Mouse (Mus musculus): Measurements from ENCODE around the gene Plxnb3. TPM values are rescaled to one million over a fixed set of nuclear protein-coding genes. Genes with fewer than 3 reads are reported as not detected.

Plxnb3 gene
- polyA plus RNA-seq, 1 experiment from 2014 or later = 0.90 TPM

DNA sequence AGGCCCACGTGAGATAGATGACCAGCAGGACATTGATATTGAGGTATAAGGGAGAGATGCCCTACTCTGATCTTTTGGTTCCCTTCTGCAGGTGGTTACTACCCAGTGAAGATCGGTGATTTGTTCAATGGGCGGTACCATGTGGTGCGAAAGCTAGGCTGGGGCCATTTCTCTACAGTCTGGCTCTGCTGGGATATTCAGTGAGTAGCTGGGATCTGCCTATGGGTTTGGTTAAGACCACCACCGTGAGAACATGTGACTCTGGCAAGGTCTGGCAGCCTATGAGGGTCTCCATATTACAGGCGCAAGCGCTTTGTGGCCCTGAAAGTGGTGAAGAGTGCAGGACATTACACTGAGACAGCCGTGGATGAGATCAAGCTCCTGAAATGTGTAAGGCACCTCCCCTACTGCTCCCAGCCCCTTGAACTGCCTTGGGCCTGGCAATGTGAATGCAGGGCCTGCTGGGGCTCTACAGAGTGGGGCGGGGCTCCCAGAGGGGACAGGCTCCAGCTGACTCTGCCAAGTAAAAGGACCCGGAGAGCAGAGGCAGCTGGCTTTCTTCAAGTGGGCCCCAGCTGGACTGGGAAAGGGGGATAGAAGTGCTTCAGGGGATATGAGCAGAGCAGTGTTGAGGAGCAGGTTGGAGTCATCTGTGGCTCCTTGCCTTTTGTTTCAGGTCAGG lies 18.1 kb downstream of the Plxnb3 start:
- H3K4me3 ChIP-seq (ENCODE audit: low read length) = no peak overlapping the region
- WGBS = 71% methylated on average over 10 of the region's 10 CpGs
- peaks cover 8% of the 10 kb centered on the region; the same call in 1 of the 2 replicates for H3K36me3 ChIP-seq (ENCODE audit: control insufficient read depth, insufficient read depth, low read length)
- H3K27ac ChIP-seq (ENCODE audit: low read depth, low read length) = no peak overlapping the region
- no peak overlapping the region; the same call in 1 of the 2 replicates for H3K9ac ChIP-seq (ENCODE audit: low read depth, low read length)
- no peak overlapping the region for H3K4me2 ChIP-seq (ENCODE audit: low read length)
- no peaks in the 10 kb centered on the region for H3K9me3 ChIP-seq (ENCODE audit: control insufficient read depth, low read length)
- ATAC-seq = peak; percentile 21; the same call in 1 of the 2 replicates
- no peaks in the 10 kb centered on the region for H3K4me1 ChIP-seq (ENCODE audit: control insufficient read depth, insufficient read depth, low read depth, low read length)
- H3K27me3 ChIP-seq (replicated peaks; ENCODE audit: control insufficient read depth, insufficient read depth, low read length) = no peaks in the 10 kb centered on the region

DNA sequence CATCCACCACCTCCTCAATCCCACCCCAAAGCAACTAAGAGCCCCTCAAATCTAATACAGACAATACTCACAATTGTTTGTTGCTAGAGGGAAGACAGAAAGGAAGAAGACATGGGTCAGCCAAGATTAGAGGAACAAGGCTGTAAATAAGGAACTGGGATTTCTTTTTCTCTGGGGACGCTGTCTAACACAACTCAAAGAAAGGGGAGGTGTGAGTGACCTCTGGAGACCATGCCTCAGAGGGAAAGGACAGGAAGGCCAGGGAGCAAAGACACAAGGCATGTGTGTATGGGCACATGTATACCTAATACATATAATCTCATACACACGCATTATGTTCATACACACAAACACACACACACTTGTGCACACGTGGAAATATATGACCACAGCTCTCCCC lies 25.3 kb downstream of the Plxnb3 start:
- Histone ChIP-seq H3K4me3 (ENCODE audit: low read length) (no peak overlapping the region), H3K27ac (ENCODE audit: low read depth, low read length) (no peak overlapping the region), H3K9ac (ENCODE audit: low read depth, low read length) (no peak overlapping the region), H3K27me3 (replicated peaks; ENCODE audit: control insufficient read depth, insufficient read depth, low read length) (no peaks in the 10 kb centered on the region), H3K9me3 (ENCODE audit: control insufficient read depth, low read length) (no peaks in the 10 kb centered on the region), H3K4me2 (ENCODE audit: low read length) (no peak overlapping the region), H3K36me3 (ENCODE audit: control insufficient read depth, insufficient read depth, low read length) (peaks cover 16% of the 10 kb centered on the region), H3K4me1 (ENCODE audit: control insufficient read depth, insufficient read depth, low read depth, low read length) (peaks cover 12% of the 10 kb centered on the region)
- 81% methylated on average over 3 of the region's 3 CpGs for WGBS
- ATAC-seq = no peak

DNA sequence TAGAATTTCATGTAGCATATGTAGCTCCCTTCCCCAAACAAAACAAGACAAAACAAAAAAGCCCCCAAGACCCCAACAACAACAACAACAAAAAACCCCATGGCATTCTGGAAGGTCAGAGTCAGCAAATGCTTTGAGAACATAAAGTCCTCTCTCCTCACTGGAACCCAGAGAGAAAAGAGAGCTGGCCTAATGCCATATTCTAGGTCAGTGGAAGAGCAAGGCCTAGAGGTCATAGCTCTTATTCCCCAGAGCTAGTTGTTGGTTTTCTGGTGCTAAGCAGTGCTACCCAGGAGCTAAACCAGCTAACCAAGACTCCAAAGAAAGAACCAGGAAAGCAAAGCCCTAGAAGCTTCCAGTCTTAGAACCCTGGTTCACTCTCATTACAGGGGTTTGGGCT lies 28.8 kb downstream of the Plxnb3 start:
- Histone ChIP-seq H3K9me3 (ENCODE audit: control insufficient read depth, low read length) (no peaks in the 10 kb centered on the region), H3K27me3 (replicated peaks; ENCODE audit: control insufficient read depth, insufficient read depth, low read length) (no peaks in the 10 kb centered on the region), H3K9ac (ENCODE audit: low read depth, low read length) (peak overlapping the region; percentile 64), H3K27ac (ENCODE audit: low read depth, low read length) (no peak overlapping the region; the same call in 1 of the 2 replicates), H3K4me2 (ENCODE audit: low read length) (peak overlapping the region; percentile 70), H3K36me3 (ENCODE audit: control insufficient read depth, insufficient read depth, low read length) (peaks cover 2% of the 10 kb centered on the region; the same call in 1 of the 2 replicates), H3K4me3 (ENCODE audit: low read length) (peak overlapping the region; percentile 58), H3K4me1 (ENCODE audit: control insufficient read depth, insufficient read depth, low read depth, low read length) (peaks cover 19% of the 10 kb centered on the region)
- ATAC-seq = no peak

DNA sequence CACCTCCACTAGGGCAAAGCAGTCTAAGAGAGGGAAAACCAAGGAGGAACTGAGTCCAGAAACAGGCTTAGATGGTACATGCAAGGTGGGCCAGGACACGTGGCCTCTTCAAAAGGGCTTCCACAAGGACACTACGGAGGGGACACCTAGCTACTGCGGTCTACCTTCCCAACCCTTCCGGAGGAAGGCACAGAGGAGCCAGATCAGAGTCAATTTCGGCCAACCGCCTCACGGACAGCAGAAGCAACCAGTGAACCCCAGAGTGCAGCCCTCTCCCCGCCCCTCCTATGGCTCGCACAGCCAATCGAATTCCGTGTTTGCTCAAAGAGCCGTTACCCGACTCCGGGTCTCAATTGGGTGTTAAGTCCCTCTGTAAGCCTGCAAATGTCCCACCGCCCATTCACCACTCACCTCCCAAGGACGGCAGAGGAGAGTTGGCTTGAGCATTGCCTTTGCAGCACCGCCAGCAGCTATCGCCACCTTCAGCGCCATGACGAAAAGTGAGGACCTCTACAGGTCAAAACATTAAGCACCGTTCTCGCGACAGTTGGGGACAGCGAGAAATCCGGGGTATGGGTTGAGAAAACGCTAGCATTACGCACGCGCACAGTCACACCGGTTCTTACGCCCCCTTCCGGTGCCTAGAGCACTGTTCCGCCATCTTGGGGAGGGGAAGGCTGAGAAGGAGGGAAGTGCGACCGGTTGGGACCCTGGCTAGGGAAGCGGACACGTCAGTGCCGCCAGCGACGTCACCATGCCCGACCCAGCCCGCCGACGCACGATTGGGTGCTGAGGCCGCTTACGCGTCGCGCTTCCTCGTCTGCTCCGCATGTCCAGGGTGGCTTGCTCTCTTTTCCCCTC lies 29.7 kb downstream of the Plxnb3 start, which contains the start of the genes Idh3g and Ssr4:
Idh3g (minus strand) TSS at position 534 of the 861 bp plus-strand sequence.
Ssr4 (plus strand) TSS at position 665 of the 861 bp plus-strand sequence.
- Histone ChIP-seq H3K27me3 (replicated peaks; ENCODE audit: control insufficient read depth, insufficient read depth, low read length) (no peaks in the 10 kb centered on the region), H3K4me2 (ENCODE audit: low read length) (peak within 1 kb of the TSS; percentile 70), H3K36me3 (ENCODE audit: control insufficient read depth, insufficient read depth, low read length) (0 out of 2 replicates have a peak, but pooled peaks cover 2% of the 10 kb centered on the region), H3K9me3 (ENCODE audit: control insufficient read depth, low read length) (no peaks in the 10 kb centered on the region), H3K4me1 (ENCODE audit: control insufficient read depth, insufficient read depth, low read depth, low read length) (peaks cover 19% of the 10 kb centered on the region), H3K27ac (ENCODE audit: low read depth, low read length) (peak within 1 kb of the TSS; percentile 88), H3K9ac (ENCODE audit: low read depth, low read length) (peak within 1 kb of the TSS; percentile 73), H3K4me3 (ENCODE audit: low read length) (peak within 1 kb of the TSS; percentile 58)
- 24% methylated on average over 42 of the region's 52 CpGs for WGBS
- ATAC-seq = peak; percentile 97

DNA sequence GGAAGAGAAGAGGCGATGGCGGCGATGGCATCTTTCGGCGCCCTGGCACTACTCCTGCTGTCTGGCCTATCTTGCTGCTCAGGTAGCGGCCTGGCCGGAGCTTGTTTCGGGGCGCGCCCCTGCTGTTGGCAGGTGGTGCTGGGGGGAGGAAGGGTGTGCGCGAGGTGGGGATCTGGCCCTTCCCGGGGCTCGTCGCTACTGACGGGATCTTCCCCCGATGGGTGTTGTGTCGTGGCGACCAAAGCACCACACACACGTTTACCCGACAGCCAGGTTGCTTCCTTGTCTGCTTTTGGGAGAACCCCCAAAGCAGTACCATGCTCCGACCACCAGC lies 30.3 kb downstream of the Plxnb3 start:
- H3K27ac ChIP-seq (ENCODE audit: low read depth, low read length) = peak overlapping the region; percentile 60
- peak overlapping the region; percentile 73 for H3K9ac ChIP-seq (ENCODE audit: low read depth, low read length)
- H3K27me3 ChIP-seq (replicated peaks; ENCODE audit: control insufficient read depth, insufficient read depth, low read length) = no peaks in the 10 kb centered on the region
- H3K4me1 ChIP-seq (ENCODE audit: control insufficient read depth, insufficient read depth, low read depth, low read length) = peaks cover 19% of the 10 kb centered on the region
- WGBS = 9% methylated on average over 16 of the region's 22 CpGs
- H3K9me3 ChIP-seq (ENCODE audit: control insufficient read depth, low read length) = no peaks in the 10 kb centered on the region
- peak overlapping the region; percentile 58 for H3K4me3 ChIP-seq (ENCODE audit: low read length)
- peak overlapping the region; percentile 61 for H3K4me2 ChIP-seq (ENCODE audit: low read length)
- H3K36me3 ChIP-seq (ENCODE audit: control insufficient read depth, insufficient read depth, low read length) = 0 out of 2 replicates have a peak, but pooled peaks cover 2% of the 10 kb centered on the region
- no peak; the same call in 1 of the 2 replicates for ATAC-seq

DNA sequence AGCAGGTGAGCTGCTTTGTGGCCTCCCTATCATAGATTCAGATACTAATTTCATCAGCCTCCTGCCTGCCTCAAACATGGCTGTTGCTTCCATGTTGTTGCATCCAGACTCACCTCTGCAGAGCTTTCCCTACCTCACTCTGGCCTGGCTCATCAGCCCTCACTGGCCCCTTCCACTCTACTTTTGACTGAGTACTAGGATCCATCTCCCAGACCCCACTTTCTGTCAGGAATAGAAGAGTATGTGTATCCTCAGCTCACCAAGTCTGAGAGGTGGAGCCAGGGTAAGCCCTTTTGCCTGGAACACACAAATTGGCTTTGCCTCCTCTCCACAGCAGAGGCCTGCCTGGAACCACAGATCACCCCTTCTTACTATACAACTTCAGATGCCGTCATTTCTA lies 31.6 kb downstream of the Plxnb3 start:
- Histone ChIP-seq H3K4me3 (ENCODE audit: low read length) (no peak overlapping the region), H3K4me1 (ENCODE audit: control insufficient read depth, insufficient read depth, low read depth, low read length) (peaks cover 19% of the 10 kb centered on the region), H3K27me3 (replicated peaks; ENCODE audit: control insufficient read depth, insufficient read depth, low read length) (no peaks in the 10 kb centered on the region), H3K9me3 (ENCODE audit: control insufficient read depth, low read length) (no peaks in the 10 kb centered on the region), H3K27ac (ENCODE audit: low read depth, low read length) (no peak overlapping the region), H3K36me3 (ENCODE audit: control insufficient read depth, insufficient read depth, low read length) (no peaks in the 10 kb centered on the region), H3K9ac (ENCODE audit: low read depth, low read length) (no peak overlapping the region), H3K4me2 (ENCODE audit: low read length) (no peak overlapping the region; the same call in 1 of the 2 replicates)
- 100% methylated on average over 1 of the region's 1 CpGs for WGBS
- no peak for ATAC-seq

DNA sequence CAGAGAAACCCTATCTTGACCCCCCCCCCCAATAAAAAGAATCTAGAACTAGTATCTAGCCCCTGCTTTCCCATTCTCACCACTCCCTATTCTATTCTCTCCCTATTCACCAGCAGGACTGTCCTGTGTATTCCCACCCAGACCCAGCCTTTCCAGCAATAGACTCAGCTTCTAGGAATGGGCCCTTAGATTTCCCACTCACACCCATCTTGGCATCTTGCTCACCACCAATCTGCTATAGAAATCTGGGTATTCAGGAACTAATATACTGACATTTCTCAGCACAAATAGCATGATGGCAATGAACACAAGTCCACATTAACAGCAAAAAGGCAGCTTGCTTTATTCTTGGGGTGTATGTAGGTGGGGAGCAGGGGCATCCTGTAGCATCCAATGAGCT lies 36.1 kb downstream of the Plxnb3 start:
- H3K4me2 ChIP-seq (ENCODE audit: low read length) = no peak overlapping the region
- no peaks in the 10 kb centered on the region for H3K27me3 ChIP-seq (replicated peaks; ENCODE audit: control insufficient read depth, insufficient read depth, low read length)
- no peaks in the 10 kb centered on the region for H3K9me3 ChIP-seq (ENCODE audit: control insufficient read depth, low read length)
- no peak for ATAC-seq
- H3K9ac ChIP-seq (ENCODE audit: low read depth, low read length) = no peak overlapping the region
- no peak overlapping the region for H3K4me3 ChIP-seq (ENCODE audit: low read length)
- peaks cover 6% of the 10 kb centered on the region for H3K4me1 ChIP-seq (ENCODE audit: control insufficient read depth, insufficient read depth, low read depth, low read length)
- H3K36me3 ChIP-seq (ENCODE audit: control insufficient read depth, insufficient read depth, low read length) = no peaks in the 10 kb centered on the region
- no peak overlapping the region for H3K27ac ChIP-seq (ENCODE audit: low read depth, low read length)

DNA sequence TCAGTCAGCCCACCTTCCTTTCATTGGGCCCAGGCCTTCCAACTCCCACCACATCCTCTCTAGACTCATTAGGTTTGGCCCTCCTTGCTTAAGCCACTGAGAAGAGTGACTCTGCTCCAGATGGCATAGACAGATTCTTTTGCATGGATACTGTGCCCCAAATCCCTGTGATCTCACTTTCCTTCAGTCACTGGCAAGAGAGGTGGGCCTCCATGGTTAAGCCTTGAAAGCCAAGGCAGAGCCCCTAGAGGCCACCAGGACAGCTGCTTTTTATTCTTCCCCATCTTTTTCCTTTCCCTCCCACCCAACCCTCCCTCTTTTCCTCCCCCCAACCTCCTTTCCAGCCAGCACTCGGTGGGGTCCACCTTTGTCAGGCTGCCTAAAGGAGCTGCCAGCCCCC lies 36.6 kb downstream of the Plxnb3 start:
- H3K4me3 ChIP-seq (ENCODE audit: low read length) = no peak overlapping the region
- no peak overlapping the region for H3K4me2 ChIP-seq (ENCODE audit: low read length)
- no peak overlapping the region for H3K9ac ChIP-seq (ENCODE audit: low read depth, low read length)
- no peaks in the 10 kb centered on the region for H3K9me3 ChIP-seq (ENCODE audit: control insufficient read depth, low read length)
- H3K4me1 ChIP-seq (ENCODE audit: control insufficient read depth, insufficient read depth, low read depth, low read length) = peaks cover 1% of the 10 kb centered on the region; the same call in 1 of the 2 replicates
- no peaks in the 10 kb centered on the region for H3K36me3 ChIP-seq (ENCODE audit: control insufficient read depth, insufficient read depth, low read length)
- WGBS = 43% methylated on average over 1 of the region's 1 CpGs
- no peak overlapping the region; the same call in 1 of the 2 replicates for H3K27ac ChIP-seq (ENCODE audit: low read depth, low read length)
- H3K27me3 ChIP-seq (replicated peaks; ENCODE audit: control insufficient read depth, insufficient read depth, low read length) = no peaks in the 10 kb centered on the region
- ATAC-seq = no peak

DNA sequence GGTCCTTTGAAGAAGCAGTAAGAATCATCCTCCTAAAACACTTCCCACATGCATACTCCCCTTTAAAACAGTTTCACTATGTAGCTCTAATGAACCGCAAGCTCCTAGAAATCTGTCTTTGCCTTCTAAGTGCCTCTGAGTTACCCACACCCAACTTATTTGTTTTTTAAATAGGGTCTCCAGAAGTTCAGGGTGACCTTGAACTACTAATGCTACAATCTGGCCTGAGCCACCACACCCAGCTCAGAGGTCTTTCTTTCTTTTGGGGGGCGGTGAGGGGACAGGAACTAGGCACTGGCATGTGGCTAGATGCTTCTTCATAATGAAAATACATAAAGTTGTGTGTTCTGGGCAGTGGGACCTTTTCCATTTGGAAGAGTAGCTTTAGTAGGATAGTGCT lies 40.6 kb downstream of the Plxnb3 start:
- H3K9ac ChIP-seq (ENCODE audit: low read depth, low read length) = no peak overlapping the region
- no peak overlapping the region for H3K27ac ChIP-seq (ENCODE audit: low read depth, low read length)
- no peaks in the 10 kb centered on the region for H3K36me3 ChIP-seq (ENCODE audit: control insufficient read depth, insufficient read depth, low read length)
- H3K9me3 ChIP-seq (ENCODE audit: control insufficient read depth, low read length) = no peaks in the 10 kb centered on the region
- H3K4me2 ChIP-seq (ENCODE audit: low read length) = no peak overlapping the region
- no peak overlapping the region for H3K4me3 ChIP-seq (ENCODE audit: low read length)
- H3K4me1 ChIP-seq (ENCODE audit: control insufficient read depth, insufficient read depth, low read depth, low read length) = no peaks in the 10 kb centered on the region
- no peak for ATAC-seq
- H3K27me3 ChIP-seq (replicated peaks; ENCODE audit: control insufficient read depth, insufficient read depth, low read length) = no peaks in the 10 kb centered on the region
- 93% methylated on average over 2 of the region's 2 CpGs for WGBS

Measured in hindbrain, embryonic 16.5 days (tissue).